Mouse (Mus musculus) right cerebral cortex, postnatal 36 days (tissue): ENCODE results near the gene Cldn24.
"Not testable (repeated sequence)": the region's sequence is repeated elsewhere in the genome, so short reads cannot be mapped to it uniquely, and the experiment has no call there.

Experiments used
- DNase-seq, 2 experiments: peaks; one replicate each; pipeline ENCODE4 v3.0.0; 2022; ENCODE audit warnings: low spot score in 2 of 2, mixed read lengths in 1 of 2

The Cldn24 gene

GRCm38 (mm10) chr8:47821843-47822242 lies at the start of gene Cldn24:
Cldn24 (plus strand) TSS chr8:47822143.
- DNase-seq = no peak

- DNase-seq = no peak
These were observed 49.0 kb upstream of the Cldn24 start for GRCm38 (mm10) chr8:47772986-47773385.

- no peak for DNase-seq
These were observed 44.5 kb upstream of the Cldn24 start for GRCm38 (mm10) chr8:47777415-47777814.

- DNase-seq = no peak
These were observed 42.4 kb upstream of the Cldn24 start for GRCm38 (mm10) chr8:47779589-47779988.

GRCm38 (mm10) chr8:47781881-47782280 lies 40.1 kb upstream of the Cldn24 start:
- DNase-seq = no peak

- peak; percentile 16 to 17 for DNase-seq
These were observed 38.4 kb upstream of the Cldn24 start for GRCm38 (mm10) chr8:47783544-47783943.

- DNase-seq = peak in 1 of 2 experiments; percentile 70
These were observed 38.0 kb upstream of the Cldn24 start for GRCm38 (mm10) chr8:47783944-47784343.

GRCm38 (mm10) chr8:47784436-47784835 lies 37.5 kb upstream of the Cldn24 start:
- DNase-seq = no peak

GRCm38 (mm10) chr8:47786323-47786722 lies 35.6 kb upstream of the Cldn24 start:
- no peak for DNase-seq

GRCm38 (mm10) chr8:47787705-47788104 lies 34.2 kb upstream of the Cldn24 start:
- no peak for DNase-seq

GRCm38 (mm10) chr8:47791986-47792385 lies 30.0 kb upstream of the Cldn24 start:
- no peak for DNase-seq

- DNase-seq = no peak
These were observed 22.5 kb upstream of the Cldn24 start for GRCm38 (mm10) chr8:47799438-47799837.

- DNase-seq = no peak
These were observed 19.6 kb upstream of the Cldn24 start for GRCm38 (mm10) chr8:47802349-47802748.

GRCm38 (mm10) chr8:47804262-47804661 lies 17.7 kb upstream of the Cldn24 start:
- no peak for DNase-seq

- no peak for DNase-seq
These were observed 11.8 kb upstream of the Cldn24 start for GRCm38 (mm10) chr8:47809970-47810665.

- DNase-seq = no peak
These were observed 11.3 kb upstream of the Cldn24 start for GRCm38 (mm10) chr8:47810666-47811015.

GRCm38 (mm10) chr8:47811221-47811620 lies 10.7 kb upstream of the Cldn24 start:
- no peak for DNase-seq

GRCm38 (mm10) chr8:47819034-47819433 lies 2.9 kb upstream of the Cldn24 start:
- DNase-seq = no peak

- DNase-seq = no peak
These were observed 800 bp upstream of the Cldn24 start for GRCm38 (mm10) chr8:47820914-47821772.

- not testable (repeated sequence) for DNase-seq
These were observed 598 bp downstream of the Cldn24 start for GRCm38 (mm10) chr8:47822541-47822940.

GRCm38 (mm10) chr8:47823777-47824176 lies 1.8 kb downstream of the Cldn24 start:
- DNase-seq = no peak

GRCm38 (mm10) chr8:47824182-47824581 lies 2.2 kb downstream of the Cldn24 start, which contains the start of gene Cldn22:
Cldn22 (plus strand) TSS chr8:47824482.
- no peak for DNase-seq

- DNase-seq = no peak
These were observed 3.7 kb downstream of the Cldn24 start for GRCm38 (mm10) chr8:47825596-47825995.
